Mouse (Mus musculus) cortical plate, adult 2 months (tissue): ENCODE data around the gene Sept4.

Source experiments
- CTCF ChIP-seq: fragments of 200-500 bp; IDR thresholded peaks from 2 replicates; pipeline ENCODE4 v1.5.1; 2011; ENCODE audit warnings: mild to moderate bottlenecking, control low read depth, low read length; ENCODE audit not compliant: insufficient read depth; ENCODE audit errors: extremely low read depth
- POLR2A ChIP-seq: fragments of 200-500 bp; IDR thresholded peaks from 2 replicates; pipeline ENCODE4 v1.6.1; 2011; ENCODE audit warnings: mild to moderate bottlenecking, low read length, control low read depth; ENCODE audit not compliant: insufficient read depth; ENCODE audit errors: extremely low read depth

- TF ChIP-seq POLR2A, result no peak
- no peak for TF ChIP-seq CTCF
Measured at GRCm38 (mm10) chr11:87596492-87596891, 27.8 kb downstream of the Sept4 start.
